Mouse (Mus musculus): ENCODE data around the gene Zdhhc9. TPM values are rescaled to one million over a fixed set of nuclear protein-coding genes. Genes with fewer than 3 reads are reported as not detected.
"Not testable (repeated sequence)": the region's sequence is repeated elsewhere in the genome, so short reads cannot be mapped to it uniquely, and the experiment has no call there.

Gene Zdhhc9
- polyA plus RNA-seq, 1 experiment from 2014 or later: 8.6 TPM

GRCm38 (mm10) chrX:48209746-48210145 is 1.1 kb upstream of the Zdhhc9 start:
- 82% methylated on average over 3 of the region's 4 CpGs for WGBS
- not testable (repeated sequence) for H3K36me3 ChIP-seq (ENCODE audit: control insufficient read depth, insufficient read depth, low read length); H3K27ac ChIP-seq (ENCODE audit: low read depth); H3K4me2 ChIP-seq (ENCODE audit: low read length); ATAC-seq (replicated peaks; ENCODE audit: low FRiP score, low TSS enrichment, low read depth); H3K4me1 ChIP-seq (replicated peaks; ENCODE audit: control insufficient read depth, insufficient read depth, low read length); H3K4me3 ChIP-seq (ENCODE audit: low read depth, low read length); H3K9me3 ChIP-seq (ENCODE audit: control insufficient read depth, low read length); DNase-seq (ENCODE audit: low spot score); H3K27me3 ChIP-seq (replicated peaks; ENCODE audit: control insufficient read depth, insufficient read depth, low read length); H3K9ac ChIP-seq (ENCODE audit: low read length)

DNA sequence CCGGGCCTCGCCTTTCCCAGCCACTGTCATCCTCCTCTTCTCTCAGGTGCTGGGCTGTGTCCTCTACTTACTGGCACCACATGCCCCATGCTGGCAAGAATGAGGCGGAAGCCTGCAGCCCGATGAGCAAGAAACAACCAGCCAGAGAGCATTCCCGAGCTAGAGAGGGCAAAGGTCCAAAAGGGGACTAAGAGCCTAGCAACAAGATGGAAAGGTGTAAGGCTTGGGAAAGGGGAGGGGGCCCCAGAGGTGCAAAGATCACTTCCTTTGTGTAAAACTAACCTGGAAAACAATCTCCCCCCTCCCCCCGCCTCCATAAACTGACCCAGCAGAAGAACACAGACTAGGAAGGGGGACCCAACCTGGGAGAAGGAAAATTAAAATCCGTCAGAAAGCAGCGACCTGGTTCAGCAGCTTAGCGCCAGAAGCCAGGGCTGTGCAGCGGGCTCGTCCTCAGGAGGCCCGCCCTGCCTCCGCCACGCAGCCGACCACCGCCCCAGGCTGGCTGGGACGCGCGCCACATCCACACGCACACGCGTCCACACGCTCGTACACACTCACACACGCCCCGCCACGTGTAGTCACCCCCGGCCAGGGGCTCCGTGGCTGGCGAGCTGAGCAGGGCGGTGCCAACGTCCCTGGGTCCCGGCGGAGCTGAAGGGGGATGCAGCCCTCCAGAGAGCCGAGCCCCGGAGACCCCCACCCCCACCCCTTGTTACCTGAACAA is 754 bp downstream of the Zdhhc9 start:
- Histone ChIP-seq H3K36me3 (ENCODE audit: control insufficient read depth, insufficient read depth, low read length) (no peaks in the 10 kb centered on the region), H3K9me3 (ENCODE audit: control insufficient read depth, low read length) (no peaks in the 10 kb centered on the region), H3K4me3 (ENCODE audit: low read depth, low read length) (peak overlapping the region; percentile 57), H3K4me1 (replicated peaks; ENCODE audit: control insufficient read depth, insufficient read depth, low read length) (no peaks in the 10 kb centered on the region), H3K27ac (ENCODE audit: low read depth) (peak overlapping the region; percentile 48; the same call in 1 of the 2 replicates), H3K4me2 (ENCODE audit: low read length) (peak overlapping the region; percentile 49), H3K9ac (ENCODE audit: low read length) (peak overlapping the region; percentile 60), H3K27me3 (replicated peaks; ENCODE audit: control insufficient read depth, insufficient read depth, low read length) (no peaks in the 10 kb centered on the region)
- ATAC-seq (replicated peaks; ENCODE audit: low FRiP score, low TSS enrichment, low read depth) (peak; percentile 78), DNase-seq (ENCODE audit: low spot score) (no peak)
- 9% methylated on average over 33 of the region's 36 CpGs for WGBS

DNA sequence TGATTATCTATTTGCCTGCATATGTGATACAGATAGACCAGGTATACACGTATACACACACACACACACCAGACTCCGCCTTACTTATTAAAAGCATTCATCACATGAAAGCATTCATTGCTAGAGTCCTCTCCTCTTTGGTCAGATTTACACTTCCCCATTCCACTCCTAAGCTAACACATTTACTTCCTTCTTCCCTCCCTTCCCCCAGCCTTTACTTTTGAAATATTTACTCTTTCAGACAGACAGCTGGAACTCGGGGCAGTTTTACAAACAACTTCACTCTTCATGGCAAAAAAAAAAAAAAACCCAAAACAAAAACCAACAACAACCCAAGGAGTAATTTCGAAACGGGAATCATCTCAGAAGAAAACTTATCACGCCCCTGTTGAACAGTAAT is 4.2 kb downstream of the Zdhhc9 start:
- H3K9me3 ChIP-seq (ENCODE audit: control insufficient read depth, low read length): no peaks in the 10 kb centered on the region
- no peak overlapping the region for H3K9ac ChIP-seq (ENCODE audit: low read length)
- DNase-seq (ENCODE audit: low spot score): no peak
- H3K27me3 ChIP-seq (replicated peaks; ENCODE audit: control insufficient read depth, insufficient read depth, low read length): no peaks in the 10 kb centered on the region
- 76% methylated on average over 6 of the region's 6 CpGs for WGBS
- H3K4me3 ChIP-seq (ENCODE audit: low read depth, low read length): no peak overlapping the region
- H3K36me3 ChIP-seq (ENCODE audit: control insufficient read depth, insufficient read depth, low read length): no peaks in the 10 kb centered on the region
- no peaks in the 10 kb centered on the region for H3K4me1 ChIP-seq (replicated peaks; ENCODE audit: control insufficient read depth, insufficient read depth, low read length)
- no peak overlapping the region for H3K4me2 ChIP-seq (ENCODE audit: low read length)
- no peak overlapping the region for H3K27ac ChIP-seq (ENCODE audit: low read depth)
- no peak for ATAC-seq (replicated peaks; ENCODE audit: low FRiP score, low TSS enrichment, low read depth)

- DNase-seq (ENCODE audit: low spot score) (no peak), ATAC-seq (replicated peaks; ENCODE audit: low FRiP score, low TSS enrichment, low read depth) (no peak)
- Histone ChIP-seq H3K27ac (ENCODE audit: low read depth) (no peak overlapping the region), H3K27me3 (replicated peaks; ENCODE audit: control insufficient read depth, insufficient read depth, low read length) (no peaks in the 10 kb centered on the region), H3K4me1 (replicated peaks; ENCODE audit: control insufficient read depth, insufficient read depth, low read length) (no peaks in the 10 kb centered on the region), H3K4me2 (ENCODE audit: low read length) (no peak overlapping the region), H3K9me3 (ENCODE audit: control insufficient read depth, low read length) (no peaks in the 10 kb centered on the region), H3K36me3 (ENCODE audit: control insufficient read depth, insufficient read depth, low read length) (no peaks in the 10 kb centered on the region), H3K9ac (ENCODE audit: low read length) (no peak overlapping the region), H3K4me3 (ENCODE audit: low read depth, low read length) (no peak overlapping the region)
- WGBS: 79% methylated on average over 7 of the region's 7 CpGs
Observed at GRCm38 (mm10) chrX:48203763-48204162, 4.9 kb downstream of the Zdhhc9 start.

- Histone ChIP-seq H3K9ac (ENCODE audit: low read length) (no peak overlapping the region), H3K4me3 (ENCODE audit: low read depth, low read length) (no peak overlapping the region), H3K36me3 (ENCODE audit: control insufficient read depth, insufficient read depth, low read length) (no peaks in the 10 kb centered on the region), H3K27me3 (replicated peaks; ENCODE audit: control insufficient read depth, insufficient read depth, low read length) (no peaks in the 10 kb centered on the region), H3K4me1 (replicated peaks; ENCODE audit: control insufficient read depth, insufficient read depth, low read length) (no peaks in the 10 kb centered on the region), H3K9me3 (ENCODE audit: control insufficient read depth, low read length) (no peaks in the 10 kb centered on the region), H3K4me2 (ENCODE audit: low read length) (no peak overlapping the region), H3K27ac (ENCODE audit: low read depth) (no peak overlapping the region)
- DNase-seq (ENCODE audit: low spot score) (no peak), ATAC-seq (replicated peaks; ENCODE audit: low FRiP score, low TSS enrichment, low read depth) (no peak)
- WGBS: 81% methylated on average over 4 of the region's 4 CpGs
Observed at GRCm38 (mm10) chrX:48202995-48203394, 5.7 kb downstream of the Zdhhc9 start.

DNA sequence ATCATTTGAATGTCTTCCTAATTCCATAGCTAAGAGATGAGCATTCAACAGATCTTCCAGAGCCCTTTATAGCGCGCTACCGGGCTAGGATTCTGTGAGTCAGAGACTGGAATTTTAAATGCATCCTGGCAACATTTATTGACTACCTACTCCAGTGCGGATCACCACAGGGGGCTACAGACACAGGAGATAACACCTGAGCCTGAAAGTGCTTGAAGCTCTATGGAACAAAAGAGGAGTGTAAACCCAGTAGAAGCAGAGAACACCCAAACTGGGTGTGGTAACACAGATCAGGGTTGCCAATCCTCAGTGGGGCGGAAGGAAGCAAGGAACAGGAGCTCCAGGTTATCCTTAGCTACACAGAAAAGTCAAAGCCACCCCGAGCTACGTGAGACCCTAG is 6.2 kb downstream of the Zdhhc9 start:
- ATAC-seq (replicated peaks; ENCODE audit: low FRiP score, low TSS enrichment, low read depth) (no peak), DNase-seq (ENCODE audit: low spot score) (no peak)
- no peaks in the 10 kb centered on the region for H3K9me3 ChIP-seq (ENCODE audit: control insufficient read depth, low read length)
- H3K4me1 ChIP-seq (replicated peaks; ENCODE audit: control insufficient read depth, insufficient read depth, low read length): no peaks in the 10 kb centered on the region
- H3K4me3 ChIP-seq (ENCODE audit: low read depth, low read length): no peak overlapping the region
- no peak overlapping the region for H3K4me2 ChIP-seq (ENCODE audit: low read length)
- WGBS: 87% methylated on average over 7 of the region's 7 CpGs
- H3K9ac ChIP-seq (ENCODE audit: low read length): no peak overlapping the region
- H3K27ac ChIP-seq (ENCODE audit: low read depth): no peak overlapping the region
- H3K27me3 ChIP-seq (replicated peaks; ENCODE audit: control insufficient read depth, insufficient read depth, low read length): no peaks in the 10 kb centered on the region
- no peaks in the 10 kb centered on the region for H3K36me3 ChIP-seq (ENCODE audit: control insufficient read depth, insufficient read depth, low read length)

DNA sequence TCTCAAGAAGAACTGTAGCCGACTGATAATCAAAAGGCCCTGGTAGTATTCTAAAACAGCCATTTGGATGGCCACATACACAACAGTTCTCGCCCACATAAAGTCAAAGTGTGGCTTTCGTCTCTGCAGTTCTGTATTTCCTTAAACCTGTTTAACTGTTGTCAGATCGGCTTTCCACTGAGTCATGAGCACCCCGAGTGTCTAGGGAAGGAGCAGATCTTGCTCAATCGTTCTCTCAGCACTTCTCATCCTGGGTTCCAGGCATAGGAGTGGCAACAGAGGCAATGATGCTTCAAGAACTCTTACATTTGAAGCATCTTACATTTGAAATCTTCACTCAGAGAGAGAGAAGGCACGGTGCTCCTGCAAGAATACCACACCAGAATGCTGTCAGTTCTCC is 6.7 kb downstream of the Zdhhc9 start:
- Histone ChIP-seq H3K36me3 (ENCODE audit: control insufficient read depth, insufficient read depth, low read length) (no peaks in the 10 kb centered on the region), H3K4me1 (replicated peaks; ENCODE audit: control insufficient read depth, insufficient read depth, low read length) (no peaks in the 10 kb centered on the region), H3K27me3 (replicated peaks; ENCODE audit: control insufficient read depth, insufficient read depth, low read length) (no peaks in the 10 kb centered on the region), H3K9me3 (ENCODE audit: control insufficient read depth, low read length) (no peaks in the 10 kb centered on the region), H3K4me3 (ENCODE audit: low read depth, low read length) (no peak overlapping the region), H3K4me2 (ENCODE audit: low read length) (no peak overlapping the region), H3K9ac (ENCODE audit: low read length) (no peak overlapping the region), H3K27ac (ENCODE audit: low read depth) (no peak overlapping the region)
- DNase-seq (ENCODE audit: low spot score) (no peak), ATAC-seq (replicated peaks; ENCODE audit: low FRiP score, low TSS enrichment, low read depth) (no peak)
- 78% methylated on average over 7 of the region's 7 CpGs for WGBS

GRCm38 (mm10) chrX:48200699-48201098 is 8.0 kb downstream of the Zdhhc9 start:
- 92% methylated on average over 2 of the region's 3 CpGs for WGBS
- H3K4me2 ChIP-seq (ENCODE audit: low read length): no peak overlapping the region
- no peaks in the 10 kb centered on the region for H3K4me1 ChIP-seq (replicated peaks; ENCODE audit: control insufficient read depth, insufficient read depth, low read length)
- no peak overlapping the region for H3K4me3 ChIP-seq (ENCODE audit: low read depth, low read length)
- no peaks in the 10 kb centered on the region for H3K27me3 ChIP-seq (replicated peaks; ENCODE audit: control insufficient read depth, insufficient read depth, low read length)
- ATAC-seq (replicated peaks; ENCODE audit: low FRiP score, low TSS enrichment, low read depth): no peak
- H3K27ac ChIP-seq (ENCODE audit: low read depth): no peak overlapping the region
- no peaks in the 10 kb centered on the region for H3K9me3 ChIP-seq (ENCODE audit: control insufficient read depth, low read length)
- no peak overlapping the region for H3K9ac ChIP-seq (ENCODE audit: low read length)
- H3K36me3 ChIP-seq (ENCODE audit: control insufficient read depth, insufficient read depth, low read length): no peaks in the 10 kb centered on the region
- no peak for DNase-seq (ENCODE audit: low spot score)

DNA sequence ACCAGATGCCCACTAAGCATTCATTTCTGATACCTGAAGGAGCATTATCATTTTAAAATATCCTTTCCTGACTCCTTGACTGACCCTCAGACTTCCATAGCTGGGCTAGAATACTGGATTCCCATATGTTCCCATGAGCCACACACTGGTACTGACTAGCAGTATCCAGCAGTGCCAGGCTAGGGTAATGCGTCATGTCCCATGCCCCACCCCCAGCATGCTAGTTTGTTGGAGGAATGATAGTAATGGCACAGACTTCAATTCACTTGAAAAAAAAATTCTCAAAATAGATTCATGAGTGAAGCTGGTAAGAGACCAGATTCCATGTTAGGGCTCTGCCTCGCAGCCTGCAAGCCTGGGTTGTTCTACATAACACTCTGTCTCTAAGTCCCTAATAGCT is 9.7 kb downstream of the Zdhhc9 start:
- Histone ChIP-seq H3K4me3 (ENCODE audit: low read depth, low read length) (no peak overlapping the region), H3K9me3 (ENCODE audit: control insufficient read depth, low read length) (no peaks in the 10 kb centered on the region), H3K27ac (ENCODE audit: low read depth) (no peak overlapping the region), H3K4me1 (replicated peaks; ENCODE audit: control insufficient read depth, insufficient read depth, low read length) (no peaks in the 10 kb centered on the region), H3K27me3 (replicated peaks; ENCODE audit: control insufficient read depth, insufficient read depth, low read length) (no peaks in the 10 kb centered on the region), H3K36me3 (ENCODE audit: control insufficient read depth, insufficient read depth, low read length) (no peaks in the 10 kb centered on the region), H3K4me2 (ENCODE audit: low read length) (no peak overlapping the region), H3K9ac (ENCODE audit: low read length) (no peak overlapping the region)
- WGBS: 84% methylated on average over 2 of the region's 2 CpGs
- ATAC-seq (replicated peaks; ENCODE audit: low FRiP score, low TSS enrichment, low read depth) (no peak), DNase-seq (ENCODE audit: low spot score) (no peak)

All from intestine, embryonic 14.5 days (tissue).